Mouse (Mus musculus) lung, postnatal 0 days (tissue): Measurements from ENCODE around the gene Tmem176b. TPM values are rescaled to one million over a fixed set of nuclear protein-coding genes. Genes with fewer than 3 reads are reported as not detected.

Experiments
- ATAC-seq: fragments of 200-750 bp; cut with Nextera tagmentation; 2 replicates; pipeline ENCODE4 v1.8.0; 2017; ENCODE audit warnings: moderate library complexity
- DNase-seq: peaks from one replicate; pipeline ENCODE4 v3.0.0-alpha.2; 2016; ENCODE audit warnings: low spot score
- H3K27ac ChIP-seq: fragments of 300-500 bp; sonication (generic); 2 replicates; pipeline ENCODE4 v1.5.1; 2014; ENCODE audit warnings: antibody characterized with exemption, mild to moderate bottlenecking, low read length, mixed read lengths
- H3K27me3 ChIP-seq: fragments of 300-500 bp; sonication (generic); replicated peaks from 2 replicates; pipeline ENCODE4 v1.6.1; 2014; ENCODE audit warnings: low read length, mixed read lengths; ENCODE audit not compliant: insufficient read depth
- H3K36me3 ChIP-seq: fragments of 300-500 bp; sonication (generic); 2 replicates; pipeline ENCODE4 v1.6.1; 2014; ENCODE audit warnings: low read length, mixed read lengths; ENCODE audit not compliant: insufficient read depth
- H3K4me1 ChIP-seq: fragments of 300-500 bp; sonication (generic); 2 replicates; pipeline ENCODE4 v1.6.1; 2014; ENCODE audit warnings: antibody characterized with exemption, low read depth, low read length, mixed read lengths; ENCODE audit not compliant: insufficient read depth
- H3K4me2 ChIP-seq: fragments of 300-500 bp; sonication (generic); replicated peaks from 2 replicates; pipeline ENCODE4 v1.6.1; 2014; ENCODE audit warnings: low read depth, mild to moderate bottlenecking, low read length, moderate library complexity, mixed read lengths
- H3K4me3 ChIP-seq: fragments of 300-500 bp; sonication (generic); 2 replicates; pipeline ENCODE4 v1.5.1; 2014; ENCODE audit warnings: low read depth, low read length
- H3K9ac ChIP-seq: fragments of 300-500 bp; sonication (generic); replicated peaks from 2 replicates; pipeline ENCODE4 v1.6.1; 2014; ENCODE audit warnings: low read depth, mild to moderate bottlenecking
- H3K9me3 ChIP-seq: fragments of 300-500 bp; sonication (generic); 2 replicates; pipeline ENCODE4 v1.6.1; 2016; ENCODE audit warnings: low read length, mixed read lengths
- CTCF ChIP-seq: IDR thresholded peaks from 2 replicates; pipeline ENCODE4 v1.5.1; 2016; ENCODE audit warnings: antibody characterized with exemption, mild to moderate bottlenecking
- EP300 ChIP-seq: IDR thresholded peaks from 2 replicates; pipeline ENCODE4 v1.6.1; 2016; ENCODE audit warnings: antibody characterized with exemption, mild to moderate bottlenecking, control low read depth
- WGBS: fragments of 180-500 bp; shearing (Covaris S2); extraction: QIAGEN DNeasy Blood & Tissue Kit; methylation state at CpG from one replicate; pipeline ENCODE4 v1.1.7; 2014; 5-methylcytosine and 5-hydroxymethylcytosine counted together
- polyA plus RNA-seq: library from polyadenylated mRNA; unstranded; fragments of >200 nt; fragmentation: Nextera tagmentation; extraction: Ambion mirVana; gene quantifications from 2 replicates; pipeline ENCODE4 v1.2.1, GENCODE M21; 2015

The Tmem176b gene
- polyA plus RNA-seq, 1 experiment from 2014 or later = 806 TPM

- peak; percentile 57 for DNase-seq
- Histone ChIP-seq H3K9ac (no peak overlapping the region), H3K4me3 (no peak overlapping the region), H3K9me3 (no peaks in the 10 kb centered on the region), H3K36me3 (no peaks in the 10 kb centered on the region), H3K27ac (peak overlapping the region; percentile 39; the same call in 1 of the 2 replicates), H3K4me1 (no peaks in the 10 kb centered on the region), H3K4me2 (no peak overlapping the region), H3K27me3 (no peaks in the 10 kb centered on the region)
- TF ChIP-seq CTCF (no peak), EP300 (no peak)
- 61% methylated on average over 4 of the region's 4 CpGs for WGBS
- ATAC-seq = peak; percentile 12; the same call in 1 of the 2 replicates
Measured at GRCm38 (mm10) chr6:48862816-48863215, 21.5 kb upstream of the Tmem176b start.

- no peak overlapping the region for H3K4me2 ChIP-seq
- no peaks in the 10 kb centered on the region for H3K27me3 ChIP-seq
- H3K27ac ChIP-seq = peak overlapping the region; percentile 51
- peak; percentile 68 for DNase-seq
- H3K9me3 ChIP-seq = no peaks in the 10 kb centered on the region
- H3K4me3 ChIP-seq = no peak overlapping the region
- H3K36me3 ChIP-seq = no peaks in the 10 kb centered on the region
- peak; percentile 54 for ATAC-seq
- WGBS = 60% methylated on average over 12 of the region's 12 CpGs
- H3K9ac ChIP-seq = no peak overlapping the region
- no peak for TF ChIP-seq CTCF
- peak; percentile 32; the same call in 1 of the 2 replicates for TF ChIP-seq EP300
- H3K4me1 ChIP-seq = no peaks in the 10 kb centered on the region; the same call in 1 of the 2 replicates
Measured at GRCm38 (mm10) chr6:48861616-48862280, 20.5 kb upstream of the Tmem176b start.

- no peak overlapping the region for H3K4me3 ChIP-seq
- no peaks in the 10 kb centered on the region for H3K9me3 ChIP-seq
- DNase-seq = no peak
- no peak overlapping the region for H3K9ac ChIP-seq
- ATAC-seq = no peak
- no peaks in the 10 kb centered on the region for H3K27me3 ChIP-seq
- H3K4me2 ChIP-seq = no peak overlapping the region
- H3K4me1 ChIP-seq = no peaks in the 10 kb centered on the region; the same call in 1 of the 2 replicates
- H3K27ac ChIP-seq = peak overlapping the region; percentile 22; the same call in 1 of the 2 replicates
- 82% methylated on average over 1 of the region's 1 CpGs for WGBS
- H3K36me3 ChIP-seq = no peaks in the 10 kb centered on the region
- no peak for TF ChIP-seq EP300
- no peak for TF ChIP-seq CTCF
Measured at GRCm38 (mm10) chr6:48860851-48861250, 19.6 kb upstream of the Tmem176b start.

GRCm38 (mm10) chr6:48860130-48860815, 19.0 kb upstream of the Tmem176b start:
- TF ChIP-seq CTCF = peak; percentile 87
- TF ChIP-seq EP300 = no peak
- ATAC-seq = peak; percentile 63
- Histone ChIP-seq H3K4me3 (0 out of 2 replicates have a peak overlapping the region, but pooled peaks have one; percentile 19), H3K4me2 (peak overlapping the region; percentile 49), H3K27ac (0 out of 2 replicates have a peak overlapping the region, but pooled peaks have one; percentile 22), H3K4me1 (no peaks in the 10 kb centered on the region; the same call in 1 of the 2 replicates), H3K9ac (no peak overlapping the region), H3K27me3 (no peaks in the 10 kb centered on the region), H3K9me3 (no peaks in the 10 kb centered on the region), H3K36me3 (no peaks in the 10 kb centered on the region)
- 15% methylated on average over 18 of the region's 23 CpGs for WGBS
- peak; percentile 92 for DNase-seq

GRCm38 (mm10) chr6:48857613-48858302, 16.5 kb upstream of the Tmem176b start:
- Histone ChIP-seq H3K9me3 (no peaks in the 10 kb centered on the region), H3K27ac (peak overlapping the region; percentile 73), H3K4me1 (no peaks in the 10 kb centered on the region; the same call in 1 of the 2 replicates), H3K4me2 (no peak overlapping the region), H3K27me3 (no peaks in the 10 kb centered on the region), H3K4me3 (no peak overlapping the region), H3K9ac (no peak overlapping the region), H3K36me3 (no peaks in the 10 kb centered on the region)
- DNase-seq (peak; percentile 88), ATAC-seq (peak; percentile 71)
- TF ChIP-seq EP300 (peak; percentile 93), CTCF (peak; percentile 60)
- 15% methylated on average over 8 of the region's 8 CpGs for WGBS

- 98% methylated on average over 2 of the region's 2 CpGs for WGBS
Measured at GRCm38 (mm10) chr6:48854155-48854554, 12.9 kb upstream of the Tmem176b start.

More at GRCm38 (mm10) chr6:48854155-48854554, 12.9 kb upstream of the Tmem176b start:
- Histone ChIP-seq H3K36me3 (no peaks in the 10 kb centered on the region), H3K27me3 (no peaks in the 10 kb centered on the region), H3K4me1 (no peaks in the 10 kb centered on the region; the same call in 1 of the 2 replicates), H3K9me3 (no peaks in the 10 kb centered on the region), H3K4me3 (no peak overlapping the region), H3K9ac (no peak overlapping the region), H3K4me2 (no peak overlapping the region), H3K27ac (no peak overlapping the region)
- ATAC-seq = no peak
- no peak for DNase-seq
- TF ChIP-seq EP300 (no peak), CTCF (peak; percentile 50)
